Mouse (Mus musculus) frontal cortex, adult (tissue): ENCODE data around the gene Clhc1.
"Not testable (repeated sequence)": the region's sequence is repeated elsewhere in the genome, so short reads cannot be mapped to it uniquely, and the experiment has no call there.

Experiments used
- ATAC-seq: cut with Nextera tagmentation; 2 replicates; pipeline ENCODE4 v1.9.2; 2017; ENCODE audit warnings: mild to moderate bottlenecking, moderate library complexity, mixed read lengths; ENCODE audit not compliant: low TSS enrichment

Clhc1 gene

GRCm38 (mm10) chr11:29547752-29548503, at the start of gene Clhc1, which contains the start of gene Rps27a:
TSS of gene Clhc1 (plus strand) at chr11:29547950.
TSS of gene Rps27a (minus strand) at chr11:29548109.
- peak; percentile 96 for ATAC-seq

DNA sequence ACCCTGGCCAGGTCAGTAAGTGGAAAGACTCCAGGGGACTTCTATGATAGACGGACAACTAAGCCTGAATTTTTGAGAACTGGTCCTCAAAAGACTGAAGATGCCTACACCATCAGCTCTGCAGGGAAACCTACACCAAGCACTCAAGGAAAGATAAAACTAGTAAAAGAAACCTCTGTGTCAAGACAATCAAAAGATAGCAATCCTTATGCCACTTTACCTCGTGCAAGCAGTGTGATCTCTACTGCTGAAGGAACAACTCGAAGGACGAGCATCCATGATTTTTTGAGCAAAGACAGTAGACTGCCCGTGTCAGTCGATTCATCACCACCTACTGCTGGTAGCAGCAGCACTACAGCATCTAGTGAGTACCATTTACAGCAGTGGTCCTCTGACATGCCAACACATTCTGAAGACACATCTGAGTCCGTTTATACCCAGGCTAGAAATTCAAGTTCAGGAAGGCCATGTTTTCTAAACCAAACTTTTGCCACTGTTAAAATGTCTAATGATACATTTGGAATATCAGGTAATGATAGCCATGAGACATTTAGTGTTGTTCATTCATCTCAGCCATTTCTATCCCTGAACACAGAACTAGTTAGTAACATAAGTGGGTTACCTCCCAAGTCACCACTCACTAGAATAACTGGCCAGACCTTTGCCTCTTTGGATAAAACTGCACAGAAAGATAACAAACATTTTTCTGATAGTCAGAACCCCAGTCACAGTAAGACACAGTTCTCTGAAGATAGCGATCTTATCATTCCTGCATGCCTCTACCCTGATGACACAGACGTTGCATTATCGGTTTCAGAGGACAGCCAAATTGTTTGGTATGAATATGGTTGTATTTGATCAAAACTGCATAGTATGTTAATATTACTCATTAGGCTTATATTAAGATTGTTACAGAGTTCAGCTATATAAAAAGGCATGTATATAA, 43.5 kb upstream of the Clhc1 start:
- no peak for ATAC-seq

GRCm38 (mm10) chr11:29504899-29505625, 42.7 kb upstream of the Clhc1 start:
- ATAC-seq: no peak

DNA sequence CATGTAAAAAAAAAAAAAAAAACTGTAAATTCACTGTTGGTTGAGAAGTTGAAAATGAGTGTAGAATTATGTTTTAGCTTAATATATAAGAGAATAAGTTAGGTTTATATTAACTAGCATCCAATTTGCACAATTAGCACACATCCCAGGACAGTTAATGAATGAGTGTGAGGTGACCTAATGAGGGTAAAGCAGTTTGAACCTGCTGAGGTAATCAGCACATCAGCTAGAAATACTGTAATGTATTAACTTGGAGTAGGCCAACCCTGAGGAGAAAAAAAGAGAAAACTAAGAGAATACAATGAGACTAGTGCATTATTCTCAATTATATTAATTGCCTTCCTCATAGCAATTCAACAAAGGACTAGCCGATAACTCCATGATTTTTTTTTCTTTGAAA, 38.3 kb upstream of the Clhc1 start:
- no peak for ATAC-seq

GRCm38 (mm10) chr11:29512818-29513535, 34.8 kb upstream of the Clhc1 start:
- no peak for ATAC-seq

- ATAC-seq: peak; percentile 22; the same call in 1 of the 2 replicates
Observed at GRCm38 (mm10) chr11:29514325-29514681, 33.4 kb upstream of the Clhc1 start.

DNA sequence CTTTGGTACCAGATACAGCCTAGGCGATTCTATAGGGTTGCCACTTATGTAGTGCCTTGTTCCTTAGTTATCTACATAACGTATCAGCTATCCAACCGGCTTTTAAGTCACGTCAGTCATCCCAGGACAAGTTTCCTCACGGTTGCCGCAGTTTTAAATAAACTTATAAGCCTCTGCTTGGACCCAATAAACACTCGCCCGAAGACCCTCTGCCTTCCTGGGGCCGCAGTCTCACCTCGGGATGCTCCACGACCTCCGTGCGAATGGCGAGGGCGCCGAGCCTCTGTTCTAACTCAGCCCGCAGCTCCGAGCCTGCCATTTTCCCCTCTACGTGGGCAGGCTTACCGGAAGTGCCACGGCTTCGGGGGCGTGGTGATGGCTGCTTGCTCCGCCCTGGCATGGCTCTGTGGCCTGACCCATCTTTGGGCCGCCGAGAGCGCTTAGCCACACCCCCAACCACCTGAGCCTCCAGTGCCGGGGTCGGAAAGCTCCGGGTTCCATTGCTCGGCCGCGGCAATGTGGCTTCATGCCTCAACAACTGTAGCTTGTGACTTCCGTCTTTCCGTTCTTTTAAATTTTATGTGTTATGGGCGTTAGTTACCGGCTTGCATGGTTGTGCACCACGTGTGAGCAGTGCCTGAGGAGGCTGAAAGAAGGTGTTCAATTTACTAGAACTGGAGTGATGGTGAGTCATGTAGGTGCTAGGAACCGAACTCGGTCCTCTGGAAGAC, 32.9 kb upstream of the Clhc1 start, which contains the start of gene Prorsd1:
Gene Prorsd1 (minus strand): TSS at position 352 of the 731 bp plus-strand sequence.
- ATAC-seq: peak; percentile 94

GRCm38 (mm10) chr11:29525988-29526794, 21.6 kb upstream of the Clhc1 start, which contains the start of gene Mtif2:
TSS of gene Mtif2 (plus strand) at chr11:29526408.
- ATAC-seq: peak; percentile 100

- no peak for ATAC-seq
Observed at GRCm38 (mm10) chr11:29538201-29538600, 9.5 kb upstream of the Clhc1 start.

DNA sequence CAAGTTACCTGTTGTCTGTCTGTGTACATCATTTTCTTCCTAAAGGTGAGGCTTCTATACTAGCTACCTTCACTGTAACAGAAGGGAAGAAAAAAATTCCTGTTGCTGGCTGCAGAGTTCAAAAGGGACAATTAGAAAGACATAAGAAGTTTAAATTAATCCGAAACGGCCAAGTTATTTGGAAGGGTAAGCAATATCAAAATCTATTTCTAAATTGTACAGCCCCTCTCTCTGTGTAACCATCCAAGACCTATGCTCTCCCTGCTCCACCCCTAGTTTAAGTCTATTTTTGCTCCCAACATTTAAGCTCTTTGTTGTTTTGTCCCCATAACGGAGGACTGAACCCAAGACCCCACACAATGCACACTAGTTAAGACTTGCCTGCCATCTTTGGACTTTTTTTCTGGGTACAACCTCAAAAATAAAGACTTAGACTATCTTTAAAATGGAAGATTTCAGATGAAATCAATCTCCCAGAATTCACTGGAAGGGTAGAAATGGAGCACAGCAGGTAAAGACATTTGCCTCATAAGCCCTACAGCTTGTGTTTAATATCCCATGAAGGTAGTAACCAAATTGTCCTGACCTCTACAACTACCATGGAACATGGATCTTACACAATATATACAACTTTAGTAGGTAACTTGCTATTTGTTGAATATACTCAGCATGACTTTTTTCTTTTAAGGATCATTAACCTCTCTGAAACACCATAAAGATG, 3.4 kb upstream of the Clhc1 start:
- no peak for ATAC-seq

GRCm38 (mm10) chr11:29545150-29545752, 2.5 kb upstream of the Clhc1 start:
- ATAC-seq: not testable (repeated sequence)

DNA sequence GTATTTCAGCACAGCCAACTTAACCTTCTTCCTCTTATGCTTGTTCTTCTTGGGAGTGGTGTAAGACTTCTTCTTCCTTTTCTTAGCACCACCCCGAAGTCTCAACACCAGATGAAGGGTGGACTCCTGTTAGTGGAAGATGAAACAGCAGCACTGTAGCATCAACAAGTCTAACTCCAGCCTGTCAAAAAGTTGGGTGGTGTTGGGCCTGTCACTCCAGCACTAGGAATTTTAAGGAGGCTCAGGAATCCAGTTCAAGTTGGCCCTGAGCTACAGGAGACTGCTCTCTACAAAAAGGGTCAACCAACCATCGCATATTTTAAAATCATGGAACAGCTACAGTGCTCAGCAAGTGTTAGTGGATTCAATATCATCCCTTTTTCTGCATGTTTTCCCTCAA, 1.5 kb upstream of the Clhc1 start:
- ATAC-seq: not testable (repeated sequence)

DNA sequence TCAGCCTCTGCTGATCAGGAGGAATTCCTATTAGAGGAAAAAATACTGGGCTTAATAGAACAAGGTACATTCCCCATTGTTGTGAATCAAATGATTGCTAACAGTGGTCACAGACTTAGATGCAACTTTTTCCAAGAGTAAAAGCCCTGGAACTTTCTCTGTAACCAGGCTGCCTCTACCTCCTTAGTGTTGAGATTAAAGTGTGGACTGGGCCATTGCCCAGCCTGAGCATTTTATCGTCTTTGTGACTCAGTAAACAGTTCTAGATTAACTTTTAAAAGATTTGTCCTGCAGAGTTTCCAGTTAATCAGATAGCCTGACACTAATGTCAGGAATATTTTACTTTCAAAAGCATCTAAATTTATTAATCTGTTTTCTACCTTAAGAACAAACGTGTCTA, 988 bp upstream of the Clhc1 start:
- ATAC-seq: no peak

GRCm38 (mm10) chr11:29547249-29547751, 450 bp upstream of the Clhc1 start:
- ATAC-seq: peak; percentile 33

GRCm38 (mm10) chr11:29548504-29549424, 1.0 kb downstream of the Clhc1 start:
- ATAC-seq: peak; percentile 8; the same call in 1 of the 2 replicates

DNA sequence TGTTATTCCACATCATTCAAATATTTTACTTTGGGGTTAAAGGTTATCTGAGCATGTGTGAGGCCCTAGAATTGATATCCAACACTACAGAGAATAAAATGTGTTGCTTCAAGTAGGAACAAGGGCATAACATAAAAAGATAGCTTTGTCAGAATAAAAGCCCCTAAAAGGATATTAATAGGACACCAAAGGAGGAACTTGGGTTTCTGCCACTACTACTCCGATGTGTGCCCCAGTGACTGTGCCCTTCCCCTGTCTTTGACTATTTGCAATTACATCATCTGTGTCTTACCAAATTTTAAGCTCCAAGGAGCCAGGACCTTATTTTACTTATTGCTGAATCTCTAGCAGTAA, 1.7 kb downstream of the Clhc1 start:
- ATAC-seq: no peak

DNA sequence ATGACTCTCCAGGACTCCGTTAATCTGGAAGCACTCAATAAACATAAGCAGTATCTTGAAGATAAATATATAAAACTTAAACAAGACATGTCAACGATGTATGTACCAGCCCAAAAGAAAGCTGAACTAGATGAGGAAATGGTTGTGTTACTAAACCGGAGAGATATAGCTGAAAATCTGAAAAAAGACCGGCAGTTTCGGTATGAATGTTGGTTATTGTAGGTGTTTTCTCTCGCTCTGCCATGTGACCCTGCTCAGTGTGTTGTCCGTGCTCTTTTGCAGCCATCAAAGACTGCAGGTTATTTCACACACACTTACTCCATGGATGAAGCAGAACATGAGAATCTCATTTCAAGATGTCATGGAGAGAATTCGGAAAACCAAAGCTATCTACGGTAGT, 12.7 kb downstream of the Clhc1 start:
- no peak for ATAC-seq
